Mouse (Mus musculus) E14TG2a.4 (cell line): ENCODE measurements around the gene Klf4.

Source experiments
- CTCF ChIP-seq: conservative IDR thresholded peaks from 2 replicates; pipeline ENCODE4 v1.5.1; 2014; ENCODE audit warnings: low read length
- NANOG ChIP-seq: IDR thresholded peaks from 2 replicates; pipeline ENCODE4 v1.6.1; 2014; ENCODE audit warnings: borderline replicate concordance, low read length, mixed read lengths

- no peak for TF ChIP-seq NANOG
- TF ChIP-seq CTCF, result no peak
Measured at GRCm38 (mm10) chr4:55498621-55499020, 33.6 kb downstream of the Klf4 start.
